Mouse (Mus musculus): ENCODE data around the gene Duxf3.

DNA sequence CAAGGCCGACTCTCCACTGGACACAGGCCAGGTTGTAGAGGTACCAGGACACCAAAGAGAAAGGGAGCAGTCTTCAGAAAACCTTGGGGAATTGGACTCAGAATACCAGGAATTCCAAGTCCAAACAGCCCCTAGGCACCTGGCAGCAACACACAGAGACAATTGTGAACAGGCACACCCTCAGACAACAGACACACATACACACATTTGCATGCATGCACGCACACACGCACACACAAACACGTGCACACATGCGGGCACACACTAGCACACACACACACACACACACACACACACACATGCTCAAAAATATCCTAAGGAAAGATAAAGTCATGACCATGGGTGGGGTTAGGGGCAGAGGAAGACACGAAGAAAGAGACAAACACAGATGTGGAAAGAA is 11.7 kb downstream of the Duxf3 start:
- TF ChIP-seq GATA1 (IDR thresholded peaks at IDR 0.05; ENCODE audit: low read length) (no peak), TAL1 (IDR thresholded peaks at IDR 0.05; ENCODE audit: low read length) (no peak)

All from erythroblast, embryonic 14.5 days (primary cell).